Comparison of ENCODE assay signal across 26 mouse cellular contexts in genomic region chr12:99999726-100000125, GRCm38 (mm10). TPM values are rescaled to one million over a fixed set of nuclear protein-coding genes. Genes with fewer than 3 reads are reported as not detected.
DNase-seq lines count a peak whose midpoint lies in the region; ATAC-seq lines count a peak whose summit lies in the region.
"Had no signal": no experiment of that assay in that cellular context is flagged by ENCODE, and none has a peak within 500 bp of the region (broad histone marks: within the 10 kb centered on the region; RNA-seq: fewer than 3 reads in every experiment).

No protein-coding gene starts in this region.

- no peaks in the 10 kb centered on the region for H3K9me3 ChIP-seq in heart, embryonic 10.5 days
- H3K9me3 ChIP-seq in heart, embryonic 11.5 days (replicated peaks; ENCODE audit: control insufficient read depth, low read length) = no peaks in the 10 kb centered on the region
- no peaks in the 10 kb centered on the region for H3K9me3 ChIP-seq in intestine, embryonic 16.5 days (ENCODE audit: control insufficient read depth, low read length)
- H3K9me3 ChIP-seq: embryonic facial prominence, embryonic 13.5 days; embryonic facial prominence, embryonic 15.5 days; forebrain, embryonic 10.5 days; forebrain, embryonic 12.5 days; G1E had no signal

- no peaks in the 10 kb centered on the region for H3K27me3 ChIP-seq in heart, embryonic 10.5 days (ENCODE audit: insufficient read depth, poor library complexity, severe bottlenecking)
- H3K27me3 ChIP-seq in heart, embryonic 11.5 days (ENCODE audit: control insufficient read depth, insufficient read depth, low read length) = no peaks in the 10 kb centered on the region
- no peaks in the 10 kb centered on the region for H3K27me3 ChIP-seq in intestine, embryonic 16.5 days (replicated peaks; ENCODE audit: control insufficient read depth, insufficient read depth, low read length)
- H3K27me3 ChIP-seq: embryonic facial prominence, embryonic 13.5 days; embryonic facial prominence, embryonic 15.5 days; forebrain, embryonic 12.5 days had no signal

- peak; percentile 55 for DNase-seq in heart, embryonic 10.5 days (ENCODE audit: low spot score)
- peak; percentile 17 for DNase-seq in ES-CJ7 (ENCODE audit: low read depth, low spot score)
- DNase-seq in R1 (ENCODE audit: low read depth, low spot score) = peak; percentile 55
- no peak for DNase-seq in cerebellum, adult 11 months
- DNase-seq: adrenal gland, adult 8-10 months; adrenal gland, postnatal 14 days; adrenal gland, postnatal 36 days; cerebellum, adult 18-20 months; cerebellum, adult 8-10 months; cerebellum, adult 9-11 months; cerebellum, postnatal 14 days; cerebellum, postnatal 36 days; embryo, embryonic 11 days had no signal

- ATAC-seq in heart, embryonic 11.5 days (replicated peaks; ENCODE audit: insufficient number of reproducible peaks, low FRiP score, low TSS enrichment) = no peak
- no peak for ATAC-seq in intestine, embryonic 16.5 days
- ATAC-seq: activated CD4-positive, CD25-positive, alpha-beta regulatory T cell, adult 4 months; forebrain, embryonic 14.5 days; forebrain, embryonic 16.5 days; Patski had no signal

- H3K4me2 ChIP-seq in heart, embryonic 11.5 days = no peak overlapping the region
- no peak overlapping the region for H3K4me2 ChIP-seq in intestine, embryonic 16.5 days (ENCODE audit: low read depth, low read length)
- H3K4me2 ChIP-seq: embryonic facial prominence, embryonic 13.5 days; embryonic facial prominence, embryonic 15.5 days; forebrain, embryonic 12.5 days had no signal

- no peak overlapping the region for H3K4me3 ChIP-seq in heart, embryonic 10.5 days
- no peak overlapping the region for H3K4me3 ChIP-seq in heart, embryonic 11.5 days (ENCODE audit: low read depth, low read length)
- no peak overlapping the region for H3K4me3 ChIP-seq in intestine, embryonic 16.5 days (ENCODE audit: low read length)
- H3K4me3 ChIP-seq: embryonic facial prominence, embryonic 13.5 days; embryonic facial prominence, embryonic 15.5 days; erythroblast, embryonic 14.5 days; forebrain, embryonic 10.5 days; forebrain, embryonic 12.5 days had no signal

- H3K9ac ChIP-seq in heart, embryonic 11.5 days (ENCODE audit: low read depth, low read length) = no peak overlapping the region
- H3K9ac ChIP-seq in intestine, embryonic 16.5 days (ENCODE audit: low read depth, low read length) = no peak overlapping the region
- H3K9ac ChIP-seq: embryonic facial prominence, embryonic 13.5 days; embryonic facial prominence, embryonic 15.5 days; forebrain, embryonic 12.5 days had no signal

- no peaks in the 10 kb centered on the region for H3K4me1 ChIP-seq in heart, embryonic 10.5 days
- no peaks in the 10 kb centered on the region for H3K4me1 ChIP-seq in heart, embryonic 11.5 days (ENCODE audit: control insufficient read depth, insufficient read depth, low read length)
- H3K4me1 ChIP-seq in intestine, embryonic 16.5 days (ENCODE audit: control insufficient read depth, insufficient read depth, low read length) = 0 out of 2 replicates have a peak, but pooled peaks cover 2% of the 10 kb centered on the region
- H3K4me1 ChIP-seq: forebrain, embryonic 12.5 days had no signal

- no peaks in the 10 kb centered on the region for H3K36me3 ChIP-seq in heart, embryonic 10.5 days
- no peaks in the 10 kb centered on the region for H3K36me3 ChIP-seq in heart, embryonic 11.5 days (ENCODE audit: control insufficient read depth, insufficient read depth, low read length)
- H3K36me3 ChIP-seq in intestine, embryonic 16.5 days (ENCODE audit: control insufficient read depth, insufficient read depth, low read length) = no peaks in the 10 kb centered on the region
- H3K36me3 ChIP-seq: embryonic facial prominence, embryonic 13.5 days; embryonic facial prominence, embryonic 15.5 days; forebrain, embryonic 10.5 days; forebrain, embryonic 12.5 days; G1E had no signal

- WGBS in heart, embryonic 10.5 days = 74% methylated on average over 5 of the region's 5 CpGs
- 71% methylated on average over 5 of the region's 5 CpGs for WGBS in heart, embryonic 11.5 days (ENCODE audit: insufficient replicate concordance)
- 80% methylated on average over 5 of the region's 5 CpGs for WGBS in intestine, embryonic 16.5 days

- no peak overlapping the region for H3K27ac ChIP-seq in heart, embryonic 10.5 days
- H3K27ac ChIP-seq in heart, embryonic 11.5 days (ENCODE audit: low read depth, low read length) = no peak overlapping the region
- H3K27ac ChIP-seq in intestine, embryonic 16.5 days (ENCODE audit: low read length) = no peak overlapping the region
- H3K27ac ChIP-seq: embryonic facial prominence, embryonic 13.5 days; embryonic facial prominence, embryonic 15.5 days; forebrain, embryonic 10.5 days; forebrain, embryonic 12.5 days had no signal

RNA-seq across cellular contexts. Expression of gene Kcnk13, which starts 35.4 kb away (rescaled TPM):
- 0.05 and 0.23 TPM in 2 replicates for polyA plus RNA-seq in heart, embryonic 10.5 days (2016; fragmentation: Nextera tagmentation; extraction: Ambion mirVana)
- 0.17 and 0.37 TPM in 2 replicates for polyA plus RNA-seq in heart, embryonic 11.5 days (2014; fragmentation: Nextera tagmentation; extraction: Ambion mirVana)
- 0.64 TPM in 2 replicates for polyA plus RNA-seq in intestine, embryonic 16.5 days (2015; fragmentation: Nextera tagmentation; extraction: Ambion mirVana)
- polyA plus RNA-seq: activated CD4-positive, CD25-positive, alpha-beta regulatory T cell, adult 4 months; C2C12; erythroblast, embryonic 14.5 days; G1E; Patski had no signal
